Mouse (Mus musculus) large intestine, adult 2 months (tissue): ENCODE data around the gene Cbx6. TPM values are rescaled to one million over a fixed set of nuclear protein-coding genes. Genes with fewer than 3 reads are reported as not detected.
A peak's percentile ranks its signal among the peaks of the same experiment; 100 is the strongest.

Experiments used
- DNase-seq: peaks from one replicate; pipeline ENCODE4 v3.0.0-alpha.2; 2012; ENCODE audit warnings: low read depth, low spot score
- WGBS: fragments of 180-500 bp; shearing (Covaris S2); methylation state at CpG from one replicate; pipeline ENCODE4 v1.1.7; 2018; 5-methylcytosine and 5-hydroxymethylcytosine counted together
- polyA plus RNA-seq: library from polyadenylated mRNA; depleted of rRNA; stranded (reverse); fragments of >200 nt; gene quantifications from 2 replicates; pipeline ENCODE4 v1.2.3, GENCODE M21; 2012; rRNA removed

Gene Cbx6
- polyA plus RNA-seq, result 15.5 and 17.5 TPM in 2 replicates

- WGBS, result 4% methylated on average over 58 of the region's 58 CpGs
- DNase-seq, result no peak
These were observed at the start of gene Cbx6, which contains the start of gene Npcd for GRCm38 (mm10) chr15:79834130-79834880. Cbx6 (minus strand) TSS chr15:79834688. Npcd (minus strand) TSS chr15:79834237.

GRCm38 (mm10) chr15:79883352-79883822, 48.9 kb upstream of the Cbx6 start:
- DNase-seq, result peak; percentile 67
- WGBS, result under 1% methylated on average over 30 of the region's 30 CpGs

GRCm38 (mm10) chr15:79882623-79883267, 48.3 kb upstream of the Cbx6 start:
- DNase-seq, result no peak
- WGBS, result 29% methylated on average over 19 of the region's 19 CpGs

GRCm38 (mm10) chr15:79880477-79880876, 46.0 kb upstream of the Cbx6 start:
- 78% methylated on average over 3 of the region's 3 CpGs for WGBS
- DNase-seq, result no peak

- 8% methylated on average over 13 of the region's 13 CpGs for WGBS
- DNase-seq, result peak; percentile 93
These were observed 44.8 kb upstream of the Cbx6 start for GRCm38 (mm10) chr15:79879319-79879718.

GRCm38 (mm10) chr15:79878725-79879136, 44.2 kb upstream of the Cbx6 start:
- 56% methylated on average over 6 of the region's 6 CpGs for WGBS
- no peak for DNase-seq

- no peak for DNase-seq
- WGBS, result 36% methylated on average over 18 of the region's 18 CpGs
These were observed 40.9 kb upstream of the Cbx6 start for GRCm38 (mm10) chr15:79875261-79875995.

GRCm38 (mm10) chr15:79873995-79874394, 39.5 kb upstream of the Cbx6 start:
- no peak for DNase-seq
- 60% methylated on average over 2 of the region's 2 CpGs for WGBS

GRCm38 (mm10) chr15:79873545-79873944, 39.1 kb upstream of the Cbx6 start:
- no peak for DNase-seq
- 91% methylated on average over 8 of the region's 8 CpGs for WGBS

GRCm38 (mm10) chr15:79867260-79868002, 32.9 kb upstream of the Cbx6 start:
- WGBS, result 90% methylated on average over 3 of the region's 3 CpGs
- DNase-seq, result no peak

GRCm38 (mm10) chr15:79859821-79860220, 25.3 kb upstream of the Cbx6 start:
- DNase-seq, result no peak
- 89% methylated on average over 9 of the region's 9 CpGs for WGBS

- DNase-seq, result no peak
- WGBS, result 68% methylated on average over 5 of the region's 5 CpGs
These were observed 24.5 kb upstream of the Cbx6 start for GRCm38 (mm10) chr15:79858979-79859378.

GRCm38 (mm10) chr15:79850143-79850542, 15.7 kb upstream of the Cbx6 start:
- DNase-seq, result no peak
- WGBS, result 78% methylated on average over 2 of the region's 2 CpGs

GRCm38 (mm10) chr15:79847100-79847499, 12.6 kb upstream of the Cbx6 start:
- WGBS, result 36% methylated on average over 5 of the region's 5 CpGs
- DNase-seq, result no peak

- WGBS, result 50% methylated on average over 4 of the region's 4 CpGs
- DNase-seq, result no peak
These were observed 11.5 kb upstream of the Cbx6 start for GRCm38 (mm10) chr15:79845986-79846385.

- no peak for DNase-seq
These were observed 8.5 kb upstream of the Cbx6 start for GRCm38 (mm10) chr15:79842985-79843384.

GRCm38 (mm10) chr15:79840281-79840680, 5.8 kb upstream of the Cbx6 start:
- WGBS, result 49% methylated on average over 2 of the region's 2 CpGs
- DNase-seq, result no peak

More at GRCm38 (mm10) chr15:79842985-79843384, 8.5 kb upstream of the Cbx6 start:
- 84% methylated on average over 3 of the region's 3 CpGs for WGBS

GRCm38 (mm10) chr15:79834881-79835260, 383 bp upstream of the Cbx6 start:
- 73% methylated on average over 9 of the region's 9 CpGs for WGBS
- no peak for DNase-seq

GRCm38 (mm10) chr15:79833251-79834050, 1.0 kb downstream of the Cbx6 start:
- no peak for DNase-seq
- WGBS, result 3% methylated on average over 41 of the region's 41 CpGs
